Mouse (Mus musculus) G1E-ER4 (cell line): ENCODE results near the gene Dok1. TPM values are rescaled to one million over a fixed set of nuclear protein-coding genes. Genes with fewer than 3 reads are reported as not detected.

Experiments used
- GATA1 ChIP-seq: IDR thresholded peaks from one replicate; pipeline ENCODE4 v1.8.0; 2012; ENCODE audit warnings: low read length, inconsistent platforms
- polyA plus RNA-seq: library from polyadenylated mRNA; stranded (reverse); fragments of >175 nt; gene quantifications from 2 replicates; pipeline ENCODE4 v1.2.3, GENCODE M21; 2012

Gene Dok1
- polyA plus RNA-seq = 128 and 144 TPM in 2 replicates

- no peak for TF ChIP-seq GATA1
Observed at GRCm38 (mm10) chr6:83033249-83034185, at the start of gene Dok1, which contains the start of gene Loxl3. Gene Dok1 (minus strand): TSS chr6:83033471. Gene Loxl3 (plus strand): TSS chr6:83034173.

- TF ChIP-seq GATA1 = no peak
Observed at GRCm38 (mm10) chr6:83080210-83080609, 46.9 kb upstream of the Dok1 start.

GRCm38 (mm10) chr6:83078324-83078858 lies 45.1 kb upstream of the Dok1 start:
- TF ChIP-seq GATA1 = no peak

- TF ChIP-seq GATA1 = no peak
Observed at GRCm38 (mm10) chr6:83077630-83078323, 44.5 kb upstream of the Dok1 start, which contains the start of gene Pcgf1. Gene Pcgf1 (plus strand): TSS chr6:83077869.

- TF ChIP-seq GATA1 = no peak
Observed at GRCm38 (mm10) chr6:83074979-83075378, 41.7 kb upstream of the Dok1 start.

- TF ChIP-seq GATA1 = no peak
Observed at GRCm38 (mm10) chr6:83071220-83071619, 37.9 kb upstream of the Dok1 start.

GRCm38 (mm10) chr6:83070311-83071219 lies 37.3 kb upstream of the Dok1 start:
- TF ChIP-seq GATA1 = no peak

- no peak for TF ChIP-seq GATA1
Observed at GRCm38 (mm10) chr6:83070247-83070310, 36.8 kb upstream of the Dok1 start, which contains the start of gene Tlx2. Gene Tlx2 (minus strand): TSS chr6:83070293.

GRCm38 (mm10) chr6:83069488-83070246 lies 36.4 kb upstream of the Dok1 start:
- no peak for TF ChIP-seq GATA1

GRCm38 (mm10) chr6:83068706-83069487 lies 35.6 kb upstream of the Dok1 start:
- no peak for TF ChIP-seq GATA1

- TF ChIP-seq GATA1 = no peak
Observed at GRCm38 (mm10) chr6:83068221-83068620, 35.0 kb upstream of the Dok1 start.

GRCm38 (mm10) chr6:83066441-83066840 lies 33.2 kb upstream of the Dok1 start:
- TF ChIP-seq GATA1 = no peak

GRCm38 (mm10) chr6:83065995-83066394 lies 32.7 kb upstream of the Dok1 start:
- TF ChIP-seq GATA1 = no peak

GRCm38 (mm10) chr6:83058725-83059124 lies 25.5 kb upstream of the Dok1 start:
- no peak for TF ChIP-seq GATA1
